Mouse (Mus musculus) MEL (cell line): ENCODE data around the gene Agfg2. TPM values are rescaled to one million over a fixed set of nuclear protein-coding genes. Genes with fewer than 3 reads are reported as not detected.
"Not testable (repeated sequence)": the region's sequence is repeated elsewhere in the genome, so short reads cannot be mapped to it uniquely, and the experiment has no call there.

Experiments
- DNase-seq: peaks from one replicate; pipeline ENCODE4 v3.0.0; 2011; ENCODE audit warnings: low read depth, low spot score
- H3K27ac ChIP-seq: 2 replicates; pipeline ENCODE4 v1.5.1; 2012; ENCODE audit warnings: low read depth, mild to moderate bottlenecking, control low read depth, low read length, moderate library complexity; ENCODE audit not compliant: control insufficient read depth
- H3K27me3 ChIP-seq, 2 experiments: fragments of 150-350 bp in 1 of 2; sonication (generic) in 1 of 2; 2 replicates each; pipeline ENCODE4 v1.6.1; 2012; ENCODE audit warnings: low read length in 2 of 2, mild to moderate bottlenecking in 2 of 2, improper control_type of control experiment in 1 of 2, moderate library complexity in 1 of 2; ENCODE audit not compliant: insufficient read depth in 2 of 2, control insufficient read depth in 1 of 2
- H3K36me3 ChIP-seq, 2 experiments: 2 replicates each; pipeline ENCODE4 v1.6.1; 2012 to 2014; ENCODE audit warnings: low read length in 2 of 2, improper control_type of control experiment in 1 of 2, inconsistent platforms in 1 of 2, mild to moderate bottlenecking in 1 of 2; ENCODE audit not compliant: insufficient read depth in 2 of 2, control insufficient read depth in 1 of 2
- H3K4me1 ChIP-seq, 2 experiments: fragments of 150-350 bp in 1 of 2; sonication (generic) in 1 of 2; 2 replicates each; pipeline ENCODE4 v1.6.1; 2012; ENCODE audit warnings: low read length in 2 of 2, improper control_type of control experiment in 1 of 2, mild to moderate bottlenecking in 1 of 2; ENCODE audit not compliant: insufficient read depth in 2 of 2, control insufficient read depth in 1 of 2
- H3K4me3 ChIP-seq, 2 experiments: fragments of 150-350 bp in 1 of 2; sonication (generic) in 1 of 2; 2 replicates each; pipeline ENCODE4 v1.5.1; 2012; ENCODE audit warnings: low read depth in 2 of 2, low read length in 2 of 2, mild to moderate bottlenecking in 2 of 2, moderate library complexity in 2 of 2, control low read depth in 1 of 2, improper control_type of control experiment in 1 of 2; ENCODE audit not compliant: control insufficient read depth in 1 of 2, insufficient read depth in 1 of 2
- H3K79me2 ChIP-seq: 2 replicates; pipeline ENCODE4 v1.6.1; 2012; ENCODE audit warnings: mild to moderate bottlenecking, low read length, moderate library complexity; ENCODE audit not compliant: control insufficient read depth, poor library complexity, insufficient read depth
- H3K9ac ChIP-seq: 2 replicates; pipeline ENCODE4 v1.6.1; 2012; ENCODE audit warnings: low read depth, mild to moderate bottlenecking, control low read depth, low read length, moderate library complexity; ENCODE audit not compliant: control insufficient read depth, poor library complexity, severe bottlenecking
- H3K9me3 ChIP-seq: fragments of 150-350 bp; sonication (generic); replicated peaks from 2 replicates; pipeline ENCODE4 v1.6.1; 2012; ENCODE audit warnings: mild to moderate bottlenecking, low read length, improper control_type of control experiment, moderate library complexity; ENCODE audit not compliant: insufficient read depth
- BHLHE40 ChIP-seq: IDR thresholded peaks from 2 replicates; pipeline ENCODE4 v1.6.1; 2012; ENCODE audit warnings: low read depth, mild to moderate bottlenecking, inconsistent platforms, low read length, improper control_type of control experiment, borderline replicate concordance
- CHD1 ChIP-seq: IDR thresholded peaks from 2 replicates; pipeline ENCODE4 v1.6.1; 2012; ENCODE audit warnings: low read depth, mild to moderate bottlenecking, inconsistent platforms, low read length, improper control_type of control experiment
- CHD2 ChIP-seq: IDR thresholded peaks from 2 replicates; pipeline ENCODE4 v1.6.1; 2011; ENCODE audit warnings: low read length, improper control_type of control experiment
- CTCF ChIP-seq, 3 experiments: IDR thresholded peaks in 2 of 3; conservative IDR thresholded peaks in 1 of 3; 2 replicates each; pipeline ENCODE4 v1.5.1; 2011 to 2012; ENCODE audit warnings: low read length in 3 of 3, low read depth in 2 of 3, mild to moderate bottlenecking in 2 of 3, improper control_type of control experiment in 1 of 3, inconsistent platforms in 1 of 3, mixed read lengths in 1 of 3, moderate library complexity in 1 of 3; ENCODE audit not compliant: control insufficient read depth in 1 of 3, insufficient read depth in 1 of 3, poor library complexity in 1 of 3, severe bottlenecking in 1 of 3
- ELF1 ChIP-seq: IDR thresholded peaks from 2 replicates; pipeline ENCODE4 v1.6.1; 2014; ENCODE audit warnings: low read depth, mild to moderate bottlenecking, inconsistent platforms, low read length, improper control_type of control experiment, moderate library complexity
- EP300 ChIP-seq, 2 experiments: IDR thresholded peaks; 2 replicates each; pipeline ENCODE4 v1.6.1; 2011; ENCODE audit warnings: improper control_type of control experiment in 2 of 2, low read length in 2 of 2, low read depth in 1 of 2, mild to moderate bottlenecking in 1 of 2
- ETS1 ChIP-seq: IDR thresholded peaks from 2 replicates; pipeline ENCODE4 v1.6.1; 2012; ENCODE audit warnings: low read depth, mild to moderate bottlenecking, inconsistent platforms, low read length, improper control_type of control experiment, moderate library complexity
- GABPA ChIP-seq: IDR thresholded peaks from 2 replicates; pipeline ENCODE4 v1.6.1; 2012; ENCODE audit warnings: low read depth, mild to moderate bottlenecking, inconsistent platforms, low read length, improper control_type of control experiment, moderate library complexity
- GATA1 ChIP-seq: IDR thresholded peaks from 2 replicates; pipeline ENCODE4 v1.6.1; 2011; ENCODE audit warnings: low read depth, low read length, improper control_type of control experiment
- KAT2A ChIP-seq: conservative IDR thresholded peaks from 2 replicates; pipeline ENCODE4 v1.6.1; 2012; ENCODE audit warnings: low read depth, low read length, improper control_type of control experiment, inconsistent platforms
- MAFK ChIP-seq: IDR thresholded peaks from 2 replicates; pipeline ENCODE4 v1.6.1; 2011; ENCODE audit warnings: low read depth, mild to moderate bottlenecking, low read length, improper control_type of control experiment, borderline replicate concordance
- MAZ ChIP-seq: IDR thresholded peaks from 2 replicates; pipeline ENCODE4 v1.6.1; 2012; ENCODE audit warnings: low read depth, mild to moderate bottlenecking, inconsistent platforms, low read length, improper control_type of control experiment
- MYB ChIP-seq: IDR thresholded peaks from 2 replicates; pipeline ENCODE4 v1.6.1; 2011; ENCODE audit warnings: mild to moderate bottlenecking, low read depth, low read length, improper control_type of control experiment
- NELFE ChIP-seq: IDR thresholded peaks from 2 replicates; pipeline ENCODE4 v1.6.1; 2011; ENCODE audit warnings: low read depth, low read length, improper control_type of control experiment
- NRF1 ChIP-seq: IDR thresholded peaks from 2 replicates; pipeline ENCODE4 v1.6.1; 2014; ENCODE audit warnings: low read depth, mild to moderate bottlenecking, inconsistent platforms, low read length, improper control_type of control experiment, moderate library complexity; ENCODE audit not compliant: poor library complexity, insufficient read depth, severe bottlenecking
- POLR2AphosphoS5 ChIP-seq: IDR thresholded peaks from 2 replicates; pipeline ENCODE4 v1.6.1; 2012; ENCODE audit warnings: low read depth, borderline replicate concordance, mild to moderate bottlenecking, inconsistent platforms, low read length, moderate library complexity, mixed read lengths
- RCOR1 ChIP-seq: IDR thresholded peaks from 2 replicates; pipeline ENCODE4 v1.6.1; 2012; ENCODE audit warnings: low read depth, mild to moderate bottlenecking, inconsistent platforms, low read length, improper control_type of control experiment
- SIN3A ChIP-seq: IDR thresholded peaks from 2 replicates; pipeline ENCODE4 v1.6.1; 2012; ENCODE audit warnings: low read length, improper control_type of control experiment, inconsistent platforms
- SMC3 ChIP-seq: IDR thresholded peaks from 2 replicates; pipeline ENCODE4 v1.6.1; 2011; ENCODE audit warnings: low read depth, low read length, improper control_type of control experiment
- TBP ChIP-seq: IDR thresholded peaks from 2 replicates; pipeline ENCODE4 v1.8.0; 2011; ENCODE audit warnings: low read depth, low read length, improper control_type of control experiment
- TCF12 ChIP-seq: IDR thresholded peaks from 2 replicates; pipeline ENCODE4 v1.6.1; 2014; ENCODE audit warnings: low read depth, mild to moderate bottlenecking, inconsistent platforms, low read length, improper control_type of control experiment, moderate library complexity
- UBTF ChIP-seq: IDR thresholded peaks from 2 replicates; pipeline ENCODE4 v1.6.1; 2012; ENCODE audit warnings: low read depth, mild to moderate bottlenecking, inconsistent platforms, low read length, improper control_type of control experiment, moderate library complexity, borderline replicate concordance; ENCODE audit not compliant: insufficient read depth
- ZC3H11A ChIP-seq: IDR thresholded peaks from 2 replicates; pipeline ENCODE4 v1.6.1; 2012; ENCODE audit warnings: low read depth, mild to moderate bottlenecking, inconsistent platforms, low read length, improper control_type of control experiment
- ZMIZ1 ChIP-seq: IDR thresholded peaks from 2 replicates; pipeline ENCODE4 v1.6.1; 2012; ENCODE audit warnings: low read depth, mild to moderate bottlenecking, inconsistent platforms, low read length, improper control_type of control experiment, moderate library complexity
- ZNF384 ChIP-seq: IDR thresholded peaks from 2 replicates; pipeline ENCODE4 v1.6.1; 2012; ENCODE audit warnings: low read depth, mild to moderate bottlenecking, inconsistent platforms, low read length, improper control_type of control experiment
- polyA plus RNA-seq, 2 experiments: library from polyadenylated mRNA; stranded (reverse) in 1 of 2; unstranded in 1 of 2; fragments of >175 nt in 1 of 2; fragments of >200 nt in 1 of 2; gene quantifications; 2 replicates each; pipeline versions ENCODE4 v1.2.1 to v1.2.4; 2012; ENCODE audit warnings: low replicate concordance in 2 of 2, low read depth in 1 of 2; ENCODE audit not compliant: insufficient read length in 2 of 2, insufficient read depth in 1 of 2, missing spikeins in 1 of 2
- total RNA-seq: library from RNA; depleted of rRNA; stranded (reverse); fragments of 300-350 nt; gene quantifications from 2 replicates; pipeline ENCODE4 v1.2.3, GENCODE M21; 2012

The Agfg2 gene
- total and polyA plus RNA-seq, 3 experiments: 30.0 to 38.9 TPM; not detected in 1

DNA sequence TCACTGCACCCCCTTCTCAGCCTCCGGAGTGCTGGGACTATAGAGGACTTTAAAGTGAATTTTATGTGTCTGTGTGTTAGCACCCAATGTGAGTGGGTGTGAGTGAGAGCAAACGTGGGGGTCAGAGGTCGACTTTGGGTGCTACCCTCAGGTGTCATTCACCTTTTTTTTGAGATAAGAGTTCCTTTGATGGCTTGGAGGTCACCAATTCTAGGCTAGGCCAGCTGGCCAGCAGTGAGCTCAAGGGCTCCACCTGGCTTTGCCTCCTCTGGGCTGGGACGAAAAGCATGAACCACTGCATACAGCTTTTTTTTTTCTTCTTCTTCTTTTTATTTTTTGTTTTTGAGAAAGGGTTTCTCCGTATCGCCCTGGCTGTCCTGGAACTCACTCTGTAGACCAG is 42.2 kb upstream of the Agfg2 start:
- no peak for TF ChIP-seq TCF12
- TF ChIP-seq ELF1: no peak
- no peak for TF ChIP-seq TBP
- TF ChIP-seq RCOR1: no peak
- TF ChIP-seq POLR2AphosphoS5: no peak
- no peak for TF ChIP-seq ZC3H11A
- TF ChIP-seq BHLHE40: no peak
- no peak for TF ChIP-seq ZNF384
- TF ChIP-seq ZMIZ1: no peak
- no peak for TF ChIP-seq EP300 (IDR thresholded peaks at IDR 0.05; ENCODE audit: low read depth in 1 of 2, low read length in 2 of 2)
- no peak for TF ChIP-seq SMC3
- TF ChIP-seq KAT2A: no peak
- no peak for TF ChIP-seq MAZ
- no peak for TF ChIP-seq NRF1
- TF ChIP-seq CHD2: no peak
- TF ChIP-seq SIN3A: no peak
- no peak for TF ChIP-seq MAFK

DNA sequence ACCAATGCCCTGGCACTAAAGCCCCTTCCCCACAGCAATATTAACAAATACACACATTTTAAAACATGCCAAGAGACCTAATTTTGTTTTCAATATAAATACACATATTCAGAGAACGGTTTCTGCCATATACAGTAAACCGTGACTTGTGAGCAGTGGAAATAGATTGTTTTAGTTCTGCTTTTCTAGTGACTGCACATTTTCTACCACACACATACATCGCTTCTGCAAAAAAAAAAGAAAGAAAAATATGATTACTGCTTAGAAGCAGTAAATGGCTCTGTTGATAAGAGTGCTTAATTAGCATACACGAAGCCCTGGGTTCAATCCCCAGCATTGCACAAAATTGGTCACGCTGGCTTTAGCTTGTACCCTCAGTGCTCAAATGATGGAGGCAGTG is 39.3 kb upstream of the Agfg2 start:
- H3K4me3 ChIP-seq: no peak overlapping the region
- H3K27me3 ChIP-seq: no peaks in the 10 kb centered on the region
- DNase-seq: peak; percentile 81
- peaks cover 5 to 31% of the 10 kb centered on the region in 2 experiments for H3K4me1 ChIP-seq
- TF ChIP-seq TCF12 (no peak), UBTF (no peak), ZNF384 (peak; percentile 95), NRF1 (no peak), TBP (peak; percentile 79), RCOR1 (0 out of 2 replicates have a peak, but pooled peaks have one; percentile 21), BHLHE40 (peak; percentile 38; the same call in 1 of the 2 replicates), MYB (no peak), ETS1 (peak; percentile 52; the same call in 1 of the 2 replicates), GABPA (no peak), EP300 (IDR thresholded peaks at IDR 0.05; ENCODE audit: low read depth in 1 of 2, low read length in 2 of 2) (peak; percentile 74 to 75), SIN3A (peak; percentile 43; the same call in 1 of the 2 replicates), ELF1 (no peak), SMC3 (no peak), CHD1 (no peak), GATA1 (peak; percentile 84), CTCF (IDR thresholded peaks at IDR 0.05 in 2 of 3, conservative IDR thresholded peaks at IDR 0.05 in 1 of 3; ENCODE audit: control insufficient read depth in 1 of 3, insufficient read depth in 1 of 3, low read depth in 2 of 3, low read length in 3 of 3, poor library complexity in 1 of 3, severe bottlenecking in 1 of 3) (no peak), NELFE (no peak)
- H3K9ac ChIP-seq: peak overlapping the region; percentile 35; the same call in 1 of the 2 replicates
- peak overlapping the region; percentile 81 for H3K27ac ChIP-seq
- H3K9me3 ChIP-seq: no peaks in the 10 kb centered on the region
- H3K79me2 ChIP-seq: no peaks in the 10 kb centered on the region
- peaks cover 0 to 23% of the 10 kb centered on the region in 2 experiments; a peak in 2 of 4 replicates for H3K36me3 ChIP-seq

More for the DNA sequence above, 42.2 kb upstream of the Agfg2 start:
- H3K9me3 ChIP-seq: no peaks in the 10 kb centered on the region
- no peaks in the 10 kb centered on the region; a peak in 1 of 4 replicates for H3K27me3 ChIP-seq
- no peak overlapping the region for H3K27ac ChIP-seq
- H3K9ac ChIP-seq: no peak overlapping the region
- H3K36me3 ChIP-seq: peaks cover 0 to 16% of the 10 kb centered on the region in 2 experiments; a peak in 2 of 4 replicates
- no peaks in the 10 kb centered on the region for H3K79me2 ChIP-seq
- DNase-seq: no peak
- no peak overlapping the region for H3K4me3 ChIP-seq
- H3K4me1 ChIP-seq: peaks cover 0 to 16% of the 10 kb centered on the region in 2 experiments; a peak in 3 of 4 replicates

DNA sequence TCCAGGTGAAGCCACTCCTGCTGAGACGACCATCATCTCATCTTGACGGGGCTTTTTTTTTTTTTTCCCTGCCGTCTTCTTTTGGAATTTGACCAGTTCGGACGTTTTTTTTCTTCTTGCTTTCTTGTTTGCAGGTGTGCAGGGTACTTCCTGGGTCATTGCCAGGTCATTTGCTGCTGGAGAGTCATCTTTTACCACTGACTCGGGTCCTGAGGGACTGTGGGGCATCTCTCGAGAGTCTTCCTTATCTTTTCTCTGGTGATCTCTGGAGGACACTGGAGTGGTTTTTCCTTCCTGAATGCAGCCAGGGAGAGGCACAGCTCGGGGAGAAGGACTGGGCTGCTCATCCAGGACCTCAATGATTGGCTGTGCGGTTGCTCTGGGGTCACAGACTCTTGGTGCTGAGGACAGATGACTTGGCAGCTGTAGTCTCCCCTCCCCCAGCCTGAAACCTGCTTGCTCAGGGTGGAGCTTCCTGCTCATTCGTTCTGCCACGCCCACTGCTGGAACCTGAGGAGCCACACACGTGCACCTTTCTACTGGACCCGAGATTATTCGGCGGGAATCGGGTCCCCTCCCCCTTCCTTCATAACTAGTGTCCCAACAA is 36.1 kb upstream of the Agfg2 start:
- H3K27me3 ChIP-seq, H3K27ac ChIP-seq, H3K9me3 ChIP-seq, H3K79me2 ChIP-seq: not testable (repeated sequence)
- Histone ChIP-seq H3K4me1 (peaks cover 5 to 31% of the 10 kb centered on the region in 2 experiments), H3K4me3 (peak overlapping the region in 1 of 2 experiments; percentile 32; a peak in 2 of 4 replicates), H3K36me3 (peaks cover 0 to 23% of the 10 kb centered on the region in 2 experiments; a peak in 2 of 4 replicates), H3K9ac (peak overlapping the region; percentile 45; the same call in 1 of the 2 replicates)
- DNase-seq: peak; percentile 51
